Mouse (Mus musculus) liver, embryonic 14.5 days (tissue): ENCODE measurements around the gene Tspan3.
A peak's percentile ranks its signal among the peaks of the same experiment; 100 is the strongest.

ENCODE experiments used
- CTCF ChIP-seq: IDR thresholded peaks from 2 replicates; pipeline ENCODE4 v1.5.1; 2016; ENCODE audit warnings: antibody characterized with exemption, low read depth, control low read depth
- EP300 ChIP-seq: IDR thresholded peaks from 2 replicates; pipeline ENCODE4 v1.6.1; 2016; ENCODE audit warnings: antibody characterized with exemption, low read depth

DNA sequence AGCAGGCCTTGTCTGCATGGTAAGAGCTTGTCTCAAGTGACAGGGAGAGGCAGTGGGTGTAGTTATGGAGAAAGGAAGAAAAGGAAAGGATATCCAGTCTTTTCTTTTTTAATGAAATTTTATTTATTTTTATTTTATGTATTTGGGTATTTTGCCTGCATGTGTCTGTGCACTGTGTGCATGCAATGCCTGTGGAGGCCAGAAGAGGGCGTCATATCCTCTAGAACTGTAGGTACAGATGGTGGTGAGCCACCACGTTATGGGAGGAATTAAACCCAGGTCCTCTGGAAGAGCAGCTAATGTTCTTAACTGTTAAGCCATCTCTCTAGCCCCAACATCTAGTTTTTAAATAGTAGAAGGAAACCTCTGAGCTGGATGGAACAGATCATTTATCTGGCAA lies 73.2 kb downstream of the Tspan3 start:
- TF ChIP-seq CTCF (peak; percentile 49), EP300 (no peak)
